Mouse (Mus musculus) thymus, postnatal 0 days (tissue): ENCODE data around the gene Wdr77. TPM values are rescaled to one million over a fixed set of nuclear protein-coding genes. Genes with fewer than 3 reads are reported as not detected.

Source experiments
- polyA plus RNA-seq: library from polyadenylated mRNA; unstranded; fragments of >200 nt; fragmentation: Nextera tagmentation; extraction: Ambion mirVana; gene quantifications from 2 replicates; pipeline ENCODE4 v1.2.1, GENCODE M21; 2015

The Wdr77 gene
- polyA plus RNA-seq, 1 experiment from 2014 or later, result 89.6 TPM

Other genes starting within 250 kb of the Wdr77 start
- 207 and 222 TPM in 2 replicates for gene Rap1a, start 158.0 kb upstream of the Wdr77 start, polyA plus RNA-seq
- 0.33 and 0.82 TPM in 2 replicates for gene Adora3, start 88.5 kb upstream of the Wdr77 start, polyA plus RNA-seq
- 1.4 TPM in 2 replicates for gene Tmigd3, start 88.5 kb upstream of the Wdr77 start, polyA plus RNA-seq
- gene I830077J02Rik, start 26.7 kb upstream of the Wdr77 start, polyA plus RNA-seq, result 3.7 and 3.9 TPM in 2 replicates
- gene Atp5f1, start 730 bp downstream of the Wdr77 start, polyA plus RNA-seq, result 612 and 654 TPM in 2 replicates
- 1.7 and 1.9 TPM in 2 replicates for gene Ovgp1, start 14.3 kb downstream of the Wdr77 start, polyA plus RNA-seq
- 1.2 and 1.6 TPM in 2 replicates for gene Pifo, start 55.3 kb downstream of the Wdr77 start, polyA plus RNA-seq
- 0.14 and 0.26 TPM in 2 replicates for gene Chil5, start 73.4 kb downstream of the Wdr77 start, polyA plus RNA-seq
- gene Chia1, start 153.9 kb downstream of the Wdr77 start, polyA plus RNA-seq, result 0.23 and 0.62 TPM in 2 replicates
- 1.1 and 1.6 TPM in 2 replicates for gene Chil3, start 208.2 kb downstream of the Wdr77 start, polyA plus RNA-seq